In the genomic region with DNA sequence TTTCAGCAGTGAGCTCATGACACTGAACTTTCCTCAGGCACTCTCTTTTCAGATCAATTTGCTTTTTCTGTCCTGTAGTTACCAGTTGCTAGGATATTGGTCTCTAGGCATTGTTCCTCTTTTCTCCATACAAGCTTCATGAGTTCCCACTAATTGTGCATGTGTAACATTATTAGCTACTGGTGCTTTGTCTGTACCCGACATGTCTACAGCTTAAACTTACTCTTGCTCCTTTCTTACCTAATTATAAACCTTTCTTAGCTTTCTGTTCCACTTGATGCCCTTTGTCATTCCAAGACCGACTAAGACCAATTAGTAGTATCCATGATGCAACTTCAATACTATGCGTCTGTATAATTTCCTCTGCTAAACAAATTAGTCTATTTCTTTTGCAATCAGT, we compare ENCODE assay signal across 27 mouse cellular contexts.
"Had no signal": no experiment of that assay in that cellular context is flagged by ENCODE, and none has a peak within 500 bp of the region (broad histone marks: within the 10 kb centered on the region; RNA-seq: fewer than 3 reads in every experiment).

No protein-coding gene starts in this region.

- H3K4me2 ChIP-seq: heart, embryonic 11.5 days; heart, embryonic 13.5 days; heart, embryonic 15.5 days; hindbrain, embryonic 13.5 days; hindbrain, embryonic 15.5 days; kidney, embryonic 15.5 days; limb, embryonic 13.5 days; limb, embryonic 15.5 days; liver, embryonic 13.5 days; liver, embryonic 15.5 days had no signal

- ATAC-seq: hindbrain, postnatal 0 days; intestine, embryonic 16.5 days had no signal

- H3K9ac ChIP-seq: heart, embryonic 13.5 days; heart, embryonic 15.5 days; hindbrain, embryonic 13.5 days; hindbrain, embryonic 15.5 days; kidney, embryonic 15.5 days; limb, embryonic 13.5 days; limb, embryonic 15.5 days; liver, embryonic 13.5 days; liver, embryonic 15.5 days had no signal

- H3K27ac ChIP-seq: heart, adult 2 months; heart, embryonic 13.5 days; heart, embryonic 15.5 days; hindbrain, embryonic 13.5 days; hindbrain, embryonic 15.5 days; hindbrain, postnatal 0 days; kidney, embryonic 15.5 days; kidney, postnatal 0 days; limb, embryonic 13.5 days; limb, embryonic 15.5 days; liver, embryonic 13.5 days; liver, embryonic 15.5 days had no signal

- H3K4me1 ChIP-seq: heart, embryonic 13.5 days; heart, embryonic 15.5 days; hindbrain, embryonic 13.5 days; hindbrain, embryonic 15.5 days; kidney, embryonic 15.5 days; limb, embryonic 13.5 days; limb, embryonic 15.5 days; liver, embryonic 13.5 days; liver, embryonic 15.5 days had no signal

- DNase-seq: gastrocnemius, postnatal 14 days; gastrocnemius, postnatal 36 days; heart, adult 11 months; heart, adult 2 months; heart, postnatal 14 days; heart, postnatal 36 days; kidney, adult 11 months; kidney, adult 2 months; kidney, adult 9 months; kidney, postnatal 14 days; kidney, postnatal 36 days; layer of hippocampus, adult 9-11 months; layer of hippocampus, postnatal 36 days; left cerebral cortex, postnatal 4 days; liver, embryonic 13.5 days had no signal

- H3K4me3 ChIP-seq: heart, adult 2 months; heart, embryonic 13.5 days; heart, embryonic 15.5 days; hindbrain, embryonic 13.5 days; hindbrain, embryonic 15.5 days; kidney, embryonic 15.5 days; limb, embryonic 13.5 days; limb, embryonic 15.5 days; liver, embryonic 13.5 days; liver, embryonic 15.5 days had no signal

- H3K36me3 ChIP-seq: heart, embryonic 13.5 days; heart, embryonic 15.5 days; hindbrain, embryonic 13.5 days; hindbrain, embryonic 15.5 days; kidney, embryonic 15.5 days; limb, embryonic 13.5 days; limb, embryonic 15.5 days; liver, embryonic 13.5 days; liver, embryonic 15.5 days had no signal

- H3K27me3 ChIP-seq: heart, embryonic 13.5 days; heart, embryonic 15.5 days; hindbrain, embryonic 13.5 days; hindbrain, embryonic 15.5 days; kidney, embryonic 15.5 days; limb, embryonic 13.5 days; limb, embryonic 15.5 days; liver, embryonic 13.5 days; liver, embryonic 15.5 days had no signal

- H3K9me3 ChIP-seq: heart, embryonic 15.5 days; hindbrain, embryonic 15.5 days; kidney, embryonic 15.5 days; limb, embryonic 15.5 days; liver, embryonic 15.5 days had no signal
